Mouse (Mus musculus): Measurements from ENCODE around the gene Arhgap24. TPM values are rescaled to one million over a fixed set of nuclear protein-coding genes. Genes with fewer than 3 reads are reported as not detected.

Gene Arhgap24
- total RNA-seq, 2 experiments from 2014 or later = 0.42 to 0.53 TPM

DNA sequence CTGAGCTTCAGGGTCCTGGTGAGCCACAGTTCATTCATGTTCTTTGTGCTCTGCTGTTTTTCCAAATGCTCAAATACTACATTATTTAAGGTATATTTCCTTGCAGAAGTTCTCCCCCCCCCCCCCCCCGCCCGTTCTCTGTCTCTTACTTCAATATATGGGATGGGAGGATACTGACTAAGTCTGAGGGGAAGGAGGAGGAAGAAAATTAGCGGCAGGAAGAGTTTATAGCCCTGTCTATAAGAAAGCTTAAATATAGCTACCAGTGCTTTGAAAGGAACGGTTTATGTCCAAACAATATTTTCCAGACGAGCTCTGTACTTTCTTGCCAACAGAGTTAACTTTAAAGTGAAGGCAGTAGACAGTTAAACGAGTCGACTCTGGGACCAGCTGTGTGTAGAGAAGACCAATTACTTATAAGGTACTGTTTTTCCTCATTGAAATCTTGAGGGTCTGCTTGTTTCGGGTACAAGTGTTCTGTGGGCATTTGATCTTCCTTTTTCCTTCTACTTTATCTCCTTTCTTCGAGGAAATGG is 243.7 kb downstream of the Arhgap24 start:
- ATAC-seq (replicated peaks; ENCODE audit: low FRiP score, poor library complexity, severe bottlenecking) = no peak

DNA sequence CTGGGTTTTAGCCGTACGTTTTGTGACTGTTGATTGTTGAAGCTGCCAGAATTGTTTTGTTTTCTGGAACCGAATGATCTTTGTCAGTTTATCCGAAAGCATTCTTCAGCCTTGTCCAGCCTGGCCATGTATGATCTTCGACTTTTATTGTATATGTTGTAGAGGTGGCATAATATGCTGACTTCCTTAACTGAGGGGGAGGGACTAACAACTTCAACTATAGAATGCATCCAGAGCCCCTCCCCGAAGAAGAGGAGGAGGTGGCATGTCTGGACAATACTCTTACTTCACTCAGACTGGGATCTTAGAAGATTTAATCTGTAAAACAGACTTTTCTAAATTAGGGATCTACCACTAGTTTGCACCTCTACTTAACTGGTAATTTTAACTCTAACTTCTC is 244.2 kb downstream of the Arhgap24 start:
- no peak for ATAC-seq (replicated peaks; ENCODE audit: low FRiP score, poor library complexity, severe bottlenecking)

DNA sequence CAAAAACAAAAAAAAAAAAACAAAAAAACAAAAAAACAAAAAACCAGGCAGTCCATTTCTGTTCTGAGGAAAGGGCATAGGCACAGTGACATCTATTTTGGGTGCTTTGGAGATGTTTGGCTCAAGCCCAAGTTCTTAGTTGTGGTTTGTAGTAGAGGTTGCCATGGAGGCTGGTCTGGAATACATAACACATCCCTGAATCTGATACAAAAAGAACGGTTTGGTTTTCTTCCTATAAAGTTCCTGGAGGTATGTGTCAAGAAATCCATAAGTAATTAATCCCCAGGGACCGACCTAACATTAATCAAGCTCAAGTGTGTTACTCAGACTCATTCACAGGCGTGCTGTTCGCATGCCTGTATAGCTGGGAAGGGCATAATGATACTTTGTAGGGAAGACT is 245.8 kb downstream of the Arhgap24 start:
- ATAC-seq (replicated peaks; ENCODE audit: low FRiP score, poor library complexity, severe bottlenecking) = no peak

DNA sequence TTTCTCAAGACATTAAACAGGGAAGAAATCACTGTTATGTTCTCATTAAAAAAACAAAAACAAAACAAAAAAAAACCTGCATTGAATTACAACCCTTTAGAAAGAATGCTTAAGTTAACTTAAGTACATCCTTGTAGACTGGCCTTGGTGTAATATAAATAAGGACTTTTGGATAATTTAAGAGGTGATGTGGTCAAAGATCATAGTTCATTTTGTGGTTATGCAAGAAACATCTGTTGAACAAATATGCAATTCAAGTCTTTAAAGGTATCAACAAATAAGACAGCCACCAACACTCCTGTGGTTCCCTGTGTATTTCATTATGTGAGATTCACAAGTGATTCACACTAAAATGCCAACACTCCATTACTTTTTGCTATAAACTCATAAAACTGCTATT is 247.3 kb downstream of the Arhgap24 start:
- no peak for ATAC-seq (replicated peaks; ENCODE audit: low FRiP score, poor library complexity, severe bottlenecking)

DNA sequence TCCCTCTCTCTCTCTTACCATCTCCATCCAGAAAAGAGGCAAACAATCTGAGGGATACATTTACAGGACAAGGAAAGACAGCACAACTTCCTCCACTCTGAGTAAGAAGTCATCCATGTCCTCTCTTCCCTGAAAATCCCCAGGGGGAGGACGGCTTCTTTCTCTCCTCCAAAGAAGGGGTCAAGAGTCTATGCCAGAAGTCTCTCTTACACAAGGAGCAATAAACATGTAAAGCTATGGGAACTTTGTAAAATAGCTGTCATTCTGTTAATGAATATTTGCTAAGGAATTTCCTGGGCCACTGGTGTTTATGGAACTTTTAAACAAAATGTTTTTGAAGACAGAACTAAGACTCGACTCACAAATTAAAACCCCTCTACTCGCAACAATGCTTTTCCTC is 248.3 kb downstream of the Arhgap24 start:
- ATAC-seq (replicated peaks; ENCODE audit: low FRiP score, poor library complexity, severe bottlenecking) = no peak

DNA sequence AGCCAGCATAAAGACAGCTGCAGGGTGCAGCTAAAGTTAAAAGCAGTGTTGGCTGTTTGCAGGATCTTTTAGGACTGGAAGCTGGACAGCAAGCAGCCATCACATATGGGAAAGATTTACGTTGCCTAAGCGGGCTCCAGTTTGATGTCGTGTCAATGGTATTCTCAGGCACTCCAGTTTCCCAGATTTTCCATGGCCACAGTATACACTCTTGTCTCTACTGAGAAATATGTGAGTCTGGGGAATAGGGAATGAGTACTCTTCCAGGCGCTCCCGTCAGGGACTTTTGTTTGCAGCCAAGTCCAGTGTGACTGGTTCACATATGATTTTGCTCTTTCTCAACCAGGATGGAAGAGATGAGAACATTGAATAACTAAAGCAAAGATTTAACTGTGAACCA is 254.9 kb downstream of the Arhgap24 start:
- ATAC-seq (replicated peaks; ENCODE audit: low FRiP score, poor library complexity, severe bottlenecking) = no peak

DNA sequence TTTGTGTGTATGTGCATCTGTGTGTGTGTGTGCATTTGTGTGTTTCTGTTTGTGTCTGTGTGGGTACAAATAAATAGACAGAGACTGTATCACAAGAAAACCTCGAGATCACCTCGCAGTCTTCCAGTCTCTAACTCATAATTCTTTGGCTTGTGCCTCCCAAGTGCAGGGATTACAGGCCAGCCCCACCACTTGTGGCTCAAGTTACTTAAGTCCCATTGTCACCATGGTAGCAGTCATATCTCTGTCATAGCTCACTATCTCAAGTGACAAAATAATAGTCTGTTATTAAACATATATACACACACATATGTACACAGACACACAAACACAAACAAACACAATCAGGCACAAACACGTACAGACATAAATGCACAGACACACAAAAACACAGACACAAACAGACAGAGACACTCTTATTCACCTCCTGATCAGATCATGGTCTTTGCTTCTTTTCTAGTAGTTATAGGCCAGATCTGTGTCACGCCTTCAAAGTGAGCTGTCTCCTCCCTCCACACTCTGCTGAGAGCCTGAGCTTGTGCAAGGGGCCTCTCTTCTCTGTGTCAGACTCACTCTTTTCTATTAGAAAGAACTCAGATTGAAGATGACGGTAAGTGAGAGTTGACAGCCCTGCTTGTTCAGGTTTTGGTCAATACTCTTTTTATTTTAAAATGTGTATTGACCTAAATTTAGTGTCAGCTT is 261.5 kb downstream of the Arhgap24 start:
- no peak for ATAC-seq (replicated peaks; ENCODE audit: low FRiP score, poor library complexity, severe bottlenecking)

DNA sequence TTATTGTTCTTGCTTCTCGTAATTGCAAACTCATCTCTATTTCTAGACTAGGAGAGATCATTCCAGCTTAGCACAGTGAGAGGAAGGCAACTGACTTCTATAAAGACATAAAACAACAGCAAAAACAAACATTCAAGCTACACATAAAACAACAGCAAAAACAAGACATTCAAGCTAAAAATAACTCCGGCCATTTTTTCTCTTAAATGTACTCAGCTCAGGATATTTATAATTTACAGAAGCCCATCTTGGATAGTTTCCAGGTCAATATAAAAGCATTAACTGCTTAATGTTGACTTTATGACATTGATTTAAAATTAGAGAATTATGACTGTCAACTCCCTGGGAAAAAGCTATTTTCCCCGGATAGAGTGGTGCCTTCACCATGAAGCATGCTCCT is 262.2 kb downstream of the Arhgap24 start:
- no peak for ATAC-seq (replicated peaks; ENCODE audit: low FRiP score, poor library complexity, severe bottlenecking)

DNA sequence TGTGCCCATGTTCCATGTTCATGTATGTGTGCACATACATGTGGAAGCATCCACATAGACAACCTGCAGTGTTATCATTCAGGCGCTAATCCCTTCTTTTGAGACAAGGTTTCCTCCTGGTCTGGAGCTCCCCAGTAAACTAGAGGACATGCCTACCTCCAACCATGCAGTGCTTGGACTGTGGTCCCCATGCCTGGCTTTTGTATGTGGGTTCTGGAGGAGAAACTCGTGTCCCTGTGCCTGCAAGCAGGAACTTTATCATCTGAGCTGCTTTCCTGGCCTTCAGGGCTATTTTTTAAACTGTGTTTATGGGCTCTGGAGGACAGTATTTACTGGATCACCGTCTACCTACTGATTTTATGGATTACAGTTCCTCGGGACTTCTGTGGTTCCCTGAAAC is 262.9 kb downstream of the Arhgap24 start:
- ATAC-seq (replicated peaks; ENCODE audit: low FRiP score, poor library complexity, severe bottlenecking) = no peak

DNA sequence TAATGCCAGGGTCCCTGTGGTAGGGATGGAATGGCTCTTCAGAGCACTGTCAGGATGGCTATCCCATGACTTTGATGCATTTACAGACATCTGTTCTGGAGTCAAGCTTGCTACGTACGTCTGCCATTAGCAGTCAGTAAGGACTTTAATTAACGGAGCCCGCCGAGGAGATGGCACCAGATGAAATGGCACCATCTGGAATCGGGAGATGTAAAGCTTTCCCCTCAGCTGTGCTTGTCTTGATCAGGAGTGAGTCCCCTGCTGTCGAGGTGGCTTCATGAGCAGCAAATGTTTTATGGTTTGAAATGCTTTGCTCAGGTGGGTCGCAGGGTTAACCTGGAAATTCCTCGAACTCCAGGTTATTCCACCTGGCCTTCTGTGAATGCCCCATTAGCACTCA is 267.0 kb downstream of the Arhgap24 start:
- no peak for ATAC-seq (replicated peaks; ENCODE audit: low FRiP score, poor library complexity, severe bottlenecking)

DNA sequence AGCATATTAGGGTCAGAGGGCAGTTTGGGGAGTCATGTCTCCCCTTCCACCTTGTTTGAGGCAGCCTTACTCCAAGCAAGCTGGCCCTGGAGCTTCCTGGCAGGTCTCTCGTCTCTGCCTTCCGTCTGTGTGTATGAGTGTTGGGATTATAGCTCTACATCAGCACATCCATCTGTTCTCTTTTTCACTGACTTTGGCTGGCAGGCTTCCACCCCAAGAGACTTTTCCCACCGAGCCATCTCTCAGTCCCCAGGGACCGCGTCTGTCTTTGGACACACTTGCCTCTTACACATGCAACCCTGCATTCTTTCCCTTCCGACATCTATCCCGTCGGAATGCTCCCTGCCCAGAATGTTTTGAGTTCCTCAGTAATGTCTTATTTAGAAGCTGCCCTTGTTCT is 267.8 kb downstream of the Arhgap24 start:
- no peak for ATAC-seq (replicated peaks; ENCODE audit: low FRiP score, poor library complexity, severe bottlenecking)

GRCm38 (mm10) chr5:102750674-102751073 is 269.5 kb downstream of the Arhgap24 start:
- no peak for ATAC-seq (replicated peaks; ENCODE audit: low FRiP score, poor library complexity, severe bottlenecking)

DNA sequence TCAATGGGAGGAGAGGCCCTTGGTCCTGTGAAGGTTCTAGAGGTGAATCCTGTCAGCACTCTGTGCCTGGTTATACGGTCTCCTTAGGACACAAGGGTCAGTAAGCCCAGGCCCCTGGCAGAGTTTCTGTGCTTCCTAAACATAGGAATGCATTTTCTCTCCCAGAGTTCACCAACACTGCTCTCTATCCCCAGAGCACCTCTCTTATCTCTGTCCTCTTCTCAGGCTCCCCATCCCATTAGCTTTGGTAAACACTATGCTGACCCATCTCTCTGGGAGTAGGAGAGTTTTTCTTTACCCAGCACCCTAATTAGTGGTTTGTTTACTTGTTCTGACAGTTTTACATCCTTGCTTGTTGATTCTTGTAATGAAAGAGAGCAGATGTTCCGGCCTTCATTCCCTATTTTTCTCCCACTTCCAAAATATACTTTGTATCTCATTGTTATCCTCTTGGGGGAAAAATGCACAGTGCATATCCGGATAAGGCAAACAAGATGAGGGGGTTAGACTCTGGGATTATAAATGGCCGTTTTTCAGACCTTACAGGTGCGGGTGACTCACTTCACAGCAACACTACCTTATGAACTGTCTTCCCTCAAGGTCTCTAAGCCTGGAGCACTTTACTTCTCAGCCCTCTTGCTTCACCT is 270.6 kb downstream of the Arhgap24 start:
- no peak for ATAC-seq (replicated peaks; ENCODE audit: low FRiP score, poor library complexity, severe bottlenecking)

DNA sequence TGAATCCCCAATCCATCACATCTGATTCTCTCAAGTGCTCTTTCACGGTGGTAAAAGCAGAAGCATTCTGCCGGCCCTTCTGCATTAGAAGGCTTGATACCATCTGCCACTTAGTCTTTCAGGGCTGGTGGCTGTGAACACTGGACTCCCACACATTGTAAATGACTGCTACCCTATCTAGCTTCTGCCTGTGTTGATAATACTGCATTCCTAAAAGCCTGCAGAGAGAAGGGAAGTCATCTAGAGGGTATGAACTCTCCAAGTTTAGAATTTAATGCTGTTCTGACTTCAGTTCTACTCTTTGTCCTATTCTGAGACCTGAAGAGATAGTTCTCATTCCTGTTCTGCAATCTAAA is 271.1 kb downstream of the Arhgap24 start:
- no peak for ATAC-seq (replicated peaks; ENCODE audit: low FRiP score, poor library complexity, severe bottlenecking)

DNA sequence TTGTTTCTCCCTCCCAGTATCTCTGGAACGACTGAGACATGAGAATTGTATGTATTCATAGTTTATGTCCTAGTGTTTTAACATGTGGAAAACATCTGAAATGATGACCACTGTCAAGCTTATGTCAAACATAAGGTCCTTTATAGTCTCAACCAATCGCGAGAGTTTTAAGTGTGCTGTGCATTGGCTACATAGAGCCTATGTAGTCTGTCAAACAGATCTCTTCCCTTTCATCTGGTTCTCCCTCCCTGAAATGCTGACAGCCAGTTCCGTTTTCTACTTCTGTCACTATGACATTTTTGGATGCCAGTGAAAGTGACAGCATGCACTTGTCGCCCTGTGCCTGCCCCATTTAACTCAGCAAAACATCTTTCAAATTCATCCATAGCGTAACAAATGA is 275.8 kb downstream of the Arhgap24 start:
- no peak for ATAC-seq (replicated peaks; ENCODE audit: low FRiP score, poor library complexity, severe bottlenecking)

DNA sequence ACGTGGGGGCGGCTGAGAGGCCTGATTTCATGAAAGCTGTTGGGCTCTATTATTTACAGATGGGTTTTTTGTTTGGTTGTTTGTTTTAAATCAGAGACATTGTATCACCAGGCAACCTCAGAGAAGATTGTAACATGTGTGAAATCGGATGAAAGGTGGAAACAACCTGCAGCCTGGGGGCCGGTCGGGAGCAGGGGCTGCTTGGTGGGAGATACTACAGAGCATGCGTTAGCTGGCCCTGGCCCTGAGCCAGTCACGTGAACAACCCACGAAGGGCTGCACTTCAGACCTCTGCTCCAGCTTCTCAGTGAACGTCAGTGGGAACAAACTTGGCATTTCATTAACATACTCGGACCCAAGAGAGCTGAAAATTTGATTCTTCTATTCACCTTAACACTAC is 284.5 kb downstream of the Arhgap24 start:
- no peak for ATAC-seq (replicated peaks; ENCODE audit: low FRiP score, poor library complexity, severe bottlenecking)

DNA sequence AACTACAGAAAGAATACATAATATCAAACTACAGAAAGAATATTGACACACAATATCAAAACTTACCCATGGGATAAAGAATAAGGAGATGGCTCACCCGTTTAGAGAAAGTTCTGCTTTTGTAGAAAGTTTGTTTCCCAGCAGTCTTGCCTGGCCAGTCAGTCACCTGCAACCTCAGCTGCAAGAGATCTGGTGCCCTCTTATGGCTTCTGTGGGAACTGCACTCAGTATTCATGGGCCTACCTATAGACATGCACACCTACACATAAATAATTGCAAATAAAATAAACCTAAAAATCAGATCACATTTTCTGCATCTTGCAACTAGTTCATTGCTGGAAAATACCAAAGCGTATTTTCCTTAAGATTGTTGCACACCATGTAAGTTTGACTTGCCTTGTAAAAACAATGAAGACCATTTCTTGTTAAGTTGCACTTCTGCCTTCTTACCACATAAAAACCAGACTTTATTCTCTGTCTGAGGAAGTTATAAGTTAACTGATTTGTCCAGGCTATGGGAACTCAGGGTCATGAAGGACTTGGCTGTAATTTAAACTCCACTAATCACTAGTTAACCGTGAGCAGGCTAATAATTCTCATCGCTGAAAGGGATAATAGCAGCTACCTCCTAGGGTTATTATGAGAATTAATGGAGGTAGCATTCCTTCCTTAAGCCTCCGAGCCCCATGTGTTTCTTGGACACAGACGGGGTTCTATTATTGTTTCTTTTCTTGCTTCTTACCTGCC is 285.3 kb downstream of the Arhgap24 start:
- no peak for ATAC-seq (replicated peaks; ENCODE audit: low FRiP score, poor library complexity, severe bottlenecking)

- no peak for ATAC-seq (replicated peaks; ENCODE audit: low FRiP score, poor library complexity, severe bottlenecking)
Observed at GRCm38 (mm10) chr5:102767058-102767444, 285.9 kb downstream of the Arhgap24 start.

GRCm38 (mm10) chr5:102767822-102768221 is 286.6 kb downstream of the Arhgap24 start:
- no peak for ATAC-seq (replicated peaks; ENCODE audit: low FRiP score, poor library complexity, severe bottlenecking)

- ATAC-seq (replicated peaks; ENCODE audit: low FRiP score, poor library complexity, severe bottlenecking) = no peak
Observed at GRCm38 (mm10) chr5:102768385-102769080, 287.3 kb downstream of the Arhgap24 start.

All from erythroid progenitor cell, adult 5-6 weeks (primary cell).